Mouse (Mus musculus): ENCODE results near the gene Rtn4ip1.

- TF ChIP-seq CTCF (IDR thresholded peaks at IDR 0.05; ENCODE audit: insufficient read depth, low read depth, low read length) (no peak), POLR2A (IDR thresholded peaks at IDR 0.05; ENCODE audit: insufficient read depth, low read depth, low read length) (no peak)
Measured at GRCm38 (mm10) chr10:44003551-44004151, 102.0 kb downstream of the Rtn4ip1 start.

Measured in olfactory bulb, adult 2 months (tissue).